Mouse (Mus musculus) ES-Bruce4 (cell line): ENCODE measurements at regions not wholly inside any gene's neighbourhood (a gene's known extent, or its start where the extent isn't known, plus 50 kb on each side); places are given as distances from the start of the nearest gene placed in this dataset.

ENCODE experiments used
- CTCF ChIP-seq: IDR thresholded peaks from one replicate; pipeline ENCODE4 v1.8.1; 2011; ENCODE audit warnings: low read depth, low read length
- EP300 ChIP-seq: IDR thresholded peaks from 2 replicates; pipeline ENCODE4 v1.6.1; 2011; ENCODE audit warnings: low read depth, low read length; ENCODE audit not compliant: insufficient read depth
- POLR2A ChIP-seq: IDR thresholded peaks from one replicate; pipeline ENCODE4 v1.8.1; 2011; ENCODE audit warnings: low read length; ENCODE audit not compliant: insufficient read depth

- TF ChIP-seq CTCF (no peak), POLR2A (no peak), EP300 (no peak)
Observed at GRCm38 (mm10) chr9:14203768-14204416, 71.0 kb upstream of the Sesn3 start.
